Mouse (Mus musculus) ES-Bruce4 (cell line): ENCODE data around the gene Slc25a5. TPM values are rescaled to one million over a fixed set of nuclear protein-coding genes. Genes with fewer than 3 reads are reported as not detected.
A peak's percentile ranks its signal among the peaks of the same experiment; 100 is the strongest.

ENCODE experiments used
- H3K27ac ChIP-seq: 2 replicates; pipeline ENCODE4 v1.5.1; 2012; ENCODE audit warnings: low read length, inconsistent platforms; ENCODE audit not compliant: insufficient read depth
- H3K27me3 ChIP-seq: 2 replicates; pipeline ENCODE4 v1.6.1; 2012; ENCODE audit warnings: mild to moderate bottlenecking, low read length, inconsistent platforms; ENCODE audit not compliant: control insufficient read depth, poor library complexity, insufficient read depth, severe bottlenecking
- H3K36me3 ChIP-seq: 2 replicates; pipeline ENCODE4 v1.6.1; 2012; ENCODE audit warnings: inconsistent platforms, mild to moderate bottlenecking, low read length, moderate library complexity; ENCODE audit not compliant: control insufficient read depth, poor library complexity, insufficient read depth, severe bottlenecking
- H3K4me1 ChIP-seq: one replicate; pipeline ENCODE4 v1.8.1; 2011; ENCODE audit warnings: low read length; ENCODE audit not compliant: control insufficient read depth, insufficient read depth
- H3K4me3 ChIP-seq: 2 replicates; pipeline ENCODE4 v1.5.1; 2011; ENCODE audit warnings: low read depth, mild to moderate bottlenecking, low read length
- H3K9ac ChIP-seq: 2 replicates; pipeline ENCODE4 v1.6.1; 2012; ENCODE audit warnings: low read depth, mild to moderate bottlenecking, inconsistent platforms; ENCODE audit not compliant: poor library complexity, severe bottlenecking
- H3K9me3 ChIP-seq: replicated peaks from 2 replicates; pipeline ENCODE4 v1.6.1; 2012; ENCODE audit warnings: mild to moderate bottlenecking, low read length, inconsistent platforms; ENCODE audit not compliant: control insufficient read depth, poor library complexity, insufficient read depth, severe bottlenecking
- CTCF ChIP-seq: IDR thresholded peaks from one replicate; pipeline ENCODE4 v1.8.1; 2011; ENCODE audit warnings: low read depth, low read length
- EP300 ChIP-seq: IDR thresholded peaks from 2 replicates; pipeline ENCODE4 v1.6.1; 2011; ENCODE audit warnings: low read depth, low read length; ENCODE audit not compliant: insufficient read depth
- POLR2A ChIP-seq: IDR thresholded peaks from one replicate; pipeline ENCODE4 v1.8.1; 2011; ENCODE audit warnings: low read length; ENCODE audit not compliant: insufficient read depth
- polyA plus RNA-seq: library from polyadenylated mRNA; stranded (reverse); fragments of >200 nt; gene quantifications from 2 replicates; pipeline ENCODE4 v1.2.4, GENCODE M21; 2011; ENCODE audit warnings: low read depth; ENCODE audit not compliant: missing spikeins, insufficient read depth, insufficient read length

The Slc25a5 gene
- polyA plus RNA-seq, 1 experiment: 680 TPM

- no peak overlapping the region for H3K9ac ChIP-seq
- no peaks in the 10 kb centered on the region for H3K27me3 ChIP-seq
- no peaks in the 10 kb centered on the region for H3K36me3 ChIP-seq
- H3K4me1 ChIP-seq: peaks cover 3% of the 10 kb centered on the region
- H3K27ac ChIP-seq: peak overlapping the region; percentile 91; the same call in 1 of the 2 replicates
- H3K4me3 ChIP-seq: no peak overlapping the region
- no peaks in the 10 kb centered on the region for H3K9me3 ChIP-seq
- TF ChIP-seq POLR2A (no peak), CTCF (no peak), EP300 (peak; percentile 79; the same call in 1 of the 2 replicates)
Observed at GRCm38 (mm10) chrX:36837069-36837676, 41.7 kb downstream of the Slc25a5 start.

- H3K27me3 ChIP-seq: no peaks in the 10 kb centered on the region
- no peaks in the 10 kb centered on the region for H3K9me3 ChIP-seq
- H3K4me1 ChIP-seq: peaks cover 3% of the 10 kb centered on the region
- no peak overlapping the region for H3K4me3 ChIP-seq
- H3K9ac ChIP-seq: no peak overlapping the region
- H3K36me3 ChIP-seq: no peaks in the 10 kb centered on the region
- no peak for TF ChIP-seq CTCF
- no peak for TF ChIP-seq EP300
- no peak for TF ChIP-seq POLR2A
- 0 out of 2 replicates have a peak overlapping the region, but pooled peaks have one; percentile 51 for H3K27ac ChIP-seq
Observed at GRCm38 (mm10) chrX:36839391-36839790, 43.9 kb downstream of the Slc25a5 start.

- TF ChIP-seq EP300 (no peak), CTCF (no peak)
- Histone ChIP-seq H3K4me3 (no peak overlapping the region), H3K27me3 (no peaks in the 10 kb centered on the region), H3K36me3 (no peaks in the 10 kb centered on the region), H3K9ac (no peak overlapping the region), H3K4me1 (no peaks in the 10 kb centered on the region), H3K27ac (no peak overlapping the region), H3K9me3 (no peaks in the 10 kb centered on the region)
Observed at GRCm38 (mm10) chrX:36841698-36842097, 46.2 kb downstream of the Slc25a5 start.

GRCm38 (mm10) chrX:36843346-36843990 lies 48.0 kb downstream of the Slc25a5 start:
- Histone ChIP-seq H3K27ac (no peak overlapping the region), H3K9me3 (no peaks in the 10 kb centered on the region), H3K27me3 (no peaks in the 10 kb centered on the region), H3K4me3 (no peak overlapping the region), H3K9ac (no peak overlapping the region), H3K4me1 (no peaks in the 10 kb centered on the region), H3K36me3 (no peaks in the 10 kb centered on the region)
- TF ChIP-seq EP300 (no peak), CTCF (no peak), POLR2A (no peak)

GRCm38 (mm10) chrX:36847152-36847551 lies 51.7 kb downstream of the Slc25a5 start:
- H3K9ac ChIP-seq: no peak overlapping the region
- H3K4me3 ChIP-seq: no peak overlapping the region
- no peak for TF ChIP-seq POLR2A
- TF ChIP-seq CTCF: no peak
- no peaks in the 10 kb centered on the region for H3K36me3 ChIP-seq
- no peaks in the 10 kb centered on the region for H3K4me1 ChIP-seq
- no peaks in the 10 kb centered on the region for H3K9me3 ChIP-seq
- H3K27ac ChIP-seq: no peak overlapping the region
- H3K27me3 ChIP-seq: no peaks in the 10 kb centered on the region

Other genes starting within 250 kb of the Slc25a5 start
- 64.3 and 64.9 TPM in 2 replicates for gene Pgrmc1, start 197.4 kb upstream of the Slc25a5 start, polyA plus RNA-seq
- 8.5 and 9.1 TPM in 2 replicates for gene Akap17b, start 150.3 kb upstream of the Slc25a5 start, polyA plus RNA-seq
- 5.2 and 7.8 TPM in 2 replicates for gene Slc25a43, start 52.0 kb upstream of the Slc25a5 start, polyA plus RNA-seq
- gene Ube2a, start 78.2 kb downstream of the Slc25a5 start, polyA plus RNA-seq: 101 and 112 TPM in 2 replicates
- 20.2 and 20.7 TPM in 2 replicates for gene C330007P06Rik, start 78.5 kb downstream of the Slc25a5 start, polyA plus RNA-seq
- gene Nkrf, start 107.2 kb downstream of the Slc25a5 start, polyA plus RNA-seq: 15.2 and 17.7 TPM in 2 replicates
- 18.5 and 20.4 TPM in 2 replicates for gene Sept6, start 196.1 kb downstream of the Slc25a5 start, polyA plus RNA-seq